Mouse (Mus musculus) stomach, embryonic 15.5 days (tissue): ENCODE measurements around the gene Cdk2ap2. TPM values are rescaled to one million over a fixed set of nuclear protein-coding genes. Genes with fewer than 3 reads are reported as not detected.
A peak's percentile ranks its signal among the peaks of the same experiment; 100 is the strongest.

Experiments
- ATAC-seq: fragments of 200-750 bp; cut with Nextera tagmentation; 2 replicates; pipeline ENCODE4 v1.8.0; 2017; ENCODE audit warnings: low read depth, moderate number of reproducible peaks, moderate TSS enrichment; ENCODE audit not compliant: insufficient read depth, low FRiP score
- H3K27ac ChIP-seq: fragments of 300-500 bp; sonication (generic); 2 replicates; pipeline ENCODE4 v1.5.1; 2015; ENCODE audit warnings: mild to moderate bottlenecking, inconsistent platforms
- H3K27me3 ChIP-seq: fragments of 300-500 bp; sonication (generic); replicated peaks from 2 replicates; pipeline ENCODE4 v1.6.1; 2015; ENCODE audit warnings: inconsistent platforms
- H3K36me3 ChIP-seq: fragments of 300-500 bp; sonication (generic); 2 replicates; pipeline ENCODE4 v1.6.1; 2015; ENCODE audit warnings: inconsistent platforms
- H3K4me1 ChIP-seq: fragments of 300-500 bp; sonication (generic); 2 replicates; pipeline ENCODE4 v1.6.1; 2015; ENCODE audit warnings: inconsistent platforms
- H3K4me2 ChIP-seq: fragments of 300-500 bp; sonication (generic); 2 replicates; pipeline ENCODE4 v1.6.1; 2015; ENCODE audit warnings: mild to moderate bottlenecking, inconsistent platforms
- H3K4me3 ChIP-seq: fragments of 300-500 bp; sonication (generic); replicated peaks from 2 replicates; pipeline ENCODE4 v1.5.1; 2015; ENCODE audit warnings: inconsistent platforms
- H3K9ac ChIP-seq: fragments of 300-500 bp; sonication (generic); 2 replicates; pipeline ENCODE4 v1.6.1; 2015; ENCODE audit warnings: inconsistent platforms
- H3K9me3 ChIP-seq: fragments of 300-500 bp; sonication (generic); 2 replicates; pipeline ENCODE4 v1.6.1; 2016; ENCODE audit warnings: inconsistent platforms
- WGBS: fragments of 180-500 bp; shearing (Covaris S2); methylation state at CpG from one replicate; pipeline ENCODE4 v1.1.7; 2015; 5-methylcytosine and 5-hydroxymethylcytosine counted together
- polyA plus RNA-seq: library from polyadenylated mRNA; unstranded; fragments of >200 nt; fragmentation: Nextera tagmentation; extraction: Ambion mirVana; gene quantifications from 2 replicates; pipeline ENCODE4 v1.2.1, GENCODE M21; 2015

Gene Cdk2ap2
- polyA plus RNA-seq, 1 experiment from 2014 or later = 121 TPM

DNA sequence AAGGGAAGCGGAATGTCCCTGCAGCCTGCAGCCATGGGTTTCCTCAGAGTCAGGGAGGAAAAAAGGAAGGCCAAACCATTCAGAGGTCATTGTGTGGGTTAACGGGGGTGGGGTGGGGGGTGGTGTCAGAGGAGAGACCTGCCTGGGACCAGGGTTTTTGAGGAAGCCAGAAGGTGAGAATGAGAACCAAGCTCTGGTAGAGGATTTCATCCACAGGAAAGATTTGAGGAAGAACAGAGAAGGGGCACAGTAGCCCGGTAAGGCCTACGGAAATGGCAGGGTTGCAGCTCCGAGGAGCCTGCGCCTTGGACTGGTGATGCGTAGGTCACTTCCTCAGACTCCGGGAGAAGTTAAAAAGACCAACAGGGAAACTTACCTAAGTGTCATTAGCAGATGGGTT is 26.2 kb upstream of the Cdk2ap2 start:
- H3K4me2 ChIP-seq = no peak overlapping the region
- no peak for ATAC-seq
- H3K4me1 ChIP-seq = 0 out of 2 replicates have a peak, but pooled peaks cover 2% of the 10 kb centered on the region
- no peak overlapping the region for H3K27ac ChIP-seq
- no peaks in the 10 kb centered on the region for H3K36me3 ChIP-seq
- no peak overlapping the region for H3K9ac ChIP-seq
- H3K27me3 ChIP-seq = no peaks in the 10 kb centered on the region
- no peak overlapping the region for H3K4me3 ChIP-seq
- no peaks in the 10 kb centered on the region for H3K9me3 ChIP-seq
- WGBS = 77% methylated on average over 8 of the region's 8 CpGs

DNA sequence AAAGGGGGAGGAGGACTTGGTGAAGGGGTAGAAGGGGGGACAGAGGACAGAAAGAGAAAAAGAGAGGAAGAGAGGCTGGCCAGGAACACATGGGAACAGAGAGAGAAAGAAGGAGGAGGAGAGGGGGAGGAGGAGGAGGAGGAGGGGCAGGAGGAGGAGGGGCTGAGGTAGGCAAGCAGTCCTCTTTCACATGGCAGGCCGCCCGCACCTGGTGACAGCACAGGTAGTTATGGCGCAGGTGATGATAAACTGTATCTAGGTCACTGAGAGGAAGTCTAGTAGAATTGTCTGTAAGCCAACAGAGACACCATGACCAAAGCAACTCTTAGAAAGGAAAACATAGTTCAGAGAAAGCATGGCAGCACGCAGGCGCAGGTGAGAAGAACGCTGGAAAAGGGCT is 25.6 kb upstream of the Cdk2ap2 start:
- H3K36me3 ChIP-seq = no peaks in the 10 kb centered on the region
- H3K9ac ChIP-seq = no peak overlapping the region
- no peaks in the 10 kb centered on the region for H3K9me3 ChIP-seq
- no peaks in the 10 kb centered on the region for H3K27me3 ChIP-seq
- no peak for ATAC-seq
- no peak overlapping the region for H3K4me3 ChIP-seq
- 88% methylated on average over 6 of the region's 6 CpGs for WGBS
- H3K27ac ChIP-seq = no peak overlapping the region
- 0 out of 2 replicates have a peak, but pooled peaks cover 2% of the 10 kb centered on the region for H3K4me1 ChIP-seq
- no peak overlapping the region for H3K4me2 ChIP-seq

DNA sequence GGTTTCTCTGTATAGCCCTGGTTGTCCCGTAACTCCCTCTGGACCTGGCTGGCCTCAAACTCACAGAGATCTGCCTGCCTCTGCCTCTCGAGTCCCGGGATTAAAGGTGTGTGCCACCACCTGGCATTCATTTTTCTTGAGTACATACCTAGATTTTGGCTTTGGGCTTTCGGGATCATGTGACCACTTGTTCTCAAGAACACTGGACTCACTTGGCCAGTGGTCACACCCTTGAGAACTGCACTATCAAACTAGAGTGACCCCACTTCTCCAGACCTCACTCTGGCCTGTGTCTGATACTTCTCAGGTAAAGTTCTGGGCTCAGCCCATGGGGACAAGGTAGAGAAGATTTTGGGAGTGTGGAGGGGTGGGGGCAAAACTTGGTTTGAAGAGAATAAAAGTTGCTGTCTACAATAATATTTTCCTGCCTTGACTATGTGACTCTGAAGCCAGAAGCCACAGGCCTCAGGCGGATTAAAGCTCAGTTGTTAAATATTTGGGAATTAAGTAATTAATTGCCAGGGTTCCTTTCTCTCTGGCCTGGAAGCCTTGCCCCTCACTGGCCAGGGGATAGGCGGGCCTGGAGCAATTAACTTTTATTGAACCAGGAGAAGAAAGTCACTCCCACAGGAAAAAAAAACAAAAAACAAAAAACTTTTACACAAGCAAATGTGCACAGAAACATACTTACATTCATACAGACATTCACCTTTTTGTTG is 24.1 kb upstream of the Cdk2ap2 start:
- H3K27ac ChIP-seq = no peak overlapping the region
- ATAC-seq = no peak
- H3K27me3 ChIP-seq = no peaks in the 10 kb centered on the region

DNA sequence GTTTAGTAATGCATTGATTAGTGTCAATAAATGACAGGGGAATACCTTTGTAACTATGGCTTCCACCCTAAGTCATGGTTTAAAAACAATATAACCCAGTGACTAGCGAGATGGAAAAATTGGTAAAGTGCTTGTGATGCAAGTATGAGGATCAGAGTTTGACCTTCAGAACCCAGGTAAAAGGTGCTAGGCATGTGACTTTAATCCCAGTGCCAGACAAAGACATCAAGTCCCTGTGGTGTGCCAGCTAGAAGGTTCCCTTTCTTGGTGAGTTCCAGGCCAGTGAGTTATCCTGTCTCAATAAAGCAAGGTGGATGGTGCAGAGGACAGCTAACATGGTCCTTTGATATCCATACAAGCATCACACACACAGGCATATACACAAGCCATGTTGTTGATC is 21.5 kb upstream of the Cdk2ap2 start:
- Histone ChIP-seq H3K27me3 (no peaks in the 10 kb centered on the region), H3K4me1 (no peaks in the 10 kb centered on the region), H3K9ac (no peak overlapping the region), H3K4me3 (no peak overlapping the region), H3K9me3 (no peaks in the 10 kb centered on the region), H3K27ac (no peak overlapping the region), H3K36me3 (no peaks in the 10 kb centered on the region), H3K4me2 (no peak overlapping the region)
- 96% methylated on average over 1 of the region's 1 CpGs for whole genome bisulfite sequencing
- ATAC-seq = no peak

More for the DNA sequence above, 24.1 kb upstream of the Cdk2ap2 start:
- Histone ChIP-seq H3K9ac (no peak overlapping the region), H3K9me3 (no peaks in the 10 kb centered on the region), H3K4me1 (0 out of 2 replicates have a peak, but pooled peaks cover 2% of the 10 kb centered on the region), H3K4me2 (no peak overlapping the region), H3K36me3 (no peaks in the 10 kb centered on the region), H3K4me3 (no peak overlapping the region)
- WGBS = 75% methylated on average over 6 of the region's 6 CpGs

DNA sequence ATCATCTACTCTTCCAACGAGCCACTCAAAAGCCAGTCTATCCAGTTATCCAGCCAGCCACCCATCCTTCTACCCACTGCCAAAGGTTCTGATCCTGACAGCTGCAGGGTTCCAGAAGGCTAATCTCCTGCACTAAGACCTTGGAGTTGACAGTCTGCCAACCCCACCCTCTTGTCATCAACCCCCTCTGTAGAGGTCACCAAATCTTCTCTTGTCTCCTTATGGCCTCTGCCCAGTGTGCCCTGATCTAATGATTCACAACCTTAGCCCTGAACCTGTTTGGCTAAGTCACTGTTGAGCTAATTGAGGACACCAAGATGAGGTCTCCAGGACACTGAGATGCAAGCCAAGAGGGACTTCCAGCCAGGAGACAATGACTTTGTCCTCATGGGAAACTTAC is 17.4 kb upstream of the Cdk2ap2 start:
- no peaks in the 10 kb centered on the region for H3K9me3 ChIP-seq
- no peaks in the 10 kb centered on the region for H3K27me3 ChIP-seq
- no peak overlapping the region for H3K27ac ChIP-seq
- H3K4me2 ChIP-seq = no peak overlapping the region
- ATAC-seq = no peak
- H3K4me3 ChIP-seq = no peak overlapping the region
- no peaks in the 10 kb centered on the region for H3K4me1 ChIP-seq
- H3K36me3 ChIP-seq = no peaks in the 10 kb centered on the region
- 73% methylated on average over 1 of the region's 1 CpGs for WGBS
- no peak overlapping the region for H3K9ac ChIP-seq

DNA sequence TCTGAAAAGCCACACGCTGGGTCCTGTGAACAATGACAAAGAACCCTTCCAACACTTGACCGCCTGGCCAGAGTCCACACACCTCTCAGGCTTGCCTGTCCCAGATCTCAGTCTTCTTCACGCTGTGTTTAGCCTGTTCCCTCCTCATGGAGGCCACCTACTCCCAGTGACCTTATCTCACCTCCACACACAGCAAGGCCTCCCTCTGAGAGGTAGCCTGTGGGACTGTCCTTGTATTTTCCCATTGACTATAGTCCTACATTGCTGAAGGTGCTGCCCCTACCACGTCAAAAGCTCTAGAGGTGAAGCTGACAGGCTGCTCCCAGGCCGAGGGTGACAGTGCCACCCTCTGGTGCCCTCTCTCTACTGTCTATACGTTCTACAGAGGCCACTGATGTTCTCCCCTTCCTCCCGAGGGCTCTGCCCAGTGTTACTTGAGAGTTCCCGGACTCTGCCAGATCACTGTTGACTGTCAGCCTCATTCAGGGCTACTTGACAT is 16.4 kb upstream of the Cdk2ap2 start:
- H3K4me3 ChIP-seq = no peak overlapping the region
- no peaks in the 10 kb centered on the region for H3K36me3 ChIP-seq
- 60% methylated on average over 8 of the region's 8 CpGs for WGBS
- peak; percentile 73; the same call in 1 of the 2 replicates for ATAC-seq
- H3K27ac ChIP-seq = no peak overlapping the region
- no peak overlapping the region for H3K9ac ChIP-seq
- no peaks in the 10 kb centered on the region for H3K4me1 ChIP-seq
- H3K27me3 ChIP-seq = no peaks in the 10 kb centered on the region
- H3K4me2 ChIP-seq = no peak overlapping the region
- H3K9me3 ChIP-seq = no peaks in the 10 kb centered on the region

DNA sequence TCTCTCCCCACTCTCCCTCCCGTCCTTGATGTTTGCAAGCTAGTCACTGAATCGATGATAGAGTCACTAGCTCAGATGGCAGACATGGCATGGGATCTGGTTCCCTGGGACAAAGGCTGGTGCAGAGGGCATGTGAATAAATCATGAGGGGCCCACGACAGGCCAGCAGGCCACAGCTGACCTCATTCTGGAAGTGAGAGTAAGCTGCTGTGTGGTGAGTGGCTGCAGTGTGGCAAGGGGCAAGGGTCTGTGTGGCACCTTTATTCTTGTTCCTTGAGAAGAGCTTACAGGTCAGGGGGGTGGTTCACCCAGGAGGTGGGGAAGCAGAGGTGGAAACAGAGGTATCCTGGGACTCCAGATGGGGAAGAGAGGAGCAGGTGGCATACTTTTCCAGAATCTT is 15.6 kb upstream of the Cdk2ap2 start, which contains the start of gene Cabp2:
TSS of gene Cabp2 (plus strand) at position 185 of the 400 bp plus-strand sequence.
- no peak within 1 kb of the TSS for H3K4me3 ChIP-seq
- no peaks in the 10 kb centered on the region for H3K9me3 ChIP-seq
- ATAC-seq = no peak
- no peaks in the 10 kb centered on the region for H3K36me3 ChIP-seq
- H3K4me2 ChIP-seq = no peak within 1 kb of the TSS
- no peak within 1 kb of the TSS for H3K9ac ChIP-seq
- no peaks in the 10 kb centered on the region for H3K4me1 ChIP-seq
- H3K27me3 ChIP-seq = no peaks in the 10 kb centered on the region
- 73% methylated on average over 3 of the region's 3 CpGs for WGBS
- no peak within 1 kb of the TSS for H3K27ac ChIP-seq

DNA sequence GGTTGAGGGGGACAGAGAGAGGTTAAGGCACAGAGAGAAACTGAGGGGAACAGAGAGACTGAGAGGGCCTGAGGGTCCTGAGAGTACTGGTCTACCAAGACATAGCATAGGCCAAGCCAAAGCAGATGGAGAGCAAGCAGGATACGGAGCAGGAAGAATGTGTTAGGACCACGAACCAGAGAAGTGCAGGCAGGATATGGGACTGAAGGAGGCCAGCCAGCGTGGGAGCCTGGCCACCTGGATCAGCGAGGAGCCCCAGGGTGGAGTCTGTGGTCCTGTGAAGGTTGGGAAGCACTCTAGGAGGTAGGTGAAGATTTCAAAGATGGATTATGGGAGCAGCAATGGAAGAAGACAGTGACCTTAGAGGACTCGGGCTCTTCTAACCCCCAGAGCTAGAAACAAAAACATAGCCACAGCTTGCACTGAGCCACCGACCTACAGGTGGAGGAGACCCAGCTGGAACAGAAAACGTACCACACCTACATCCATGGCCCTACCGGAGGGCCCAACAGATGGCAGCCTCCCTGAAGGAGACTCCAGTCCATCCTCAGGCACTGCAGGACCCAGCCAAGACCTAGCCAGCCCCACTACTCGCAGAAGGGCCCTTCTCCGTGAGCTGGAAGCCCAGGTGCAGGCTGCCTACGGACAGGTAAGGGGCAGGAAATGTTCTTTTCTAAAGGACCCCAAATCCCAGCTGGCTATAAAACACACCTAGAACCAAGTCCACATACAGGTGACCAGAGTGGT is 14.6 kb upstream of the Cdk2ap2 start:
- Histone ChIP-seq H3K9ac (no peak overlapping the region), H3K4me1 (no peaks in the 10 kb centered on the region), H3K4me2 (no peak overlapping the region), H3K9me3 (no peaks in the 10 kb centered on the region), H3K27me3 (no peaks in the 10 kb centered on the region), H3K36me3 (no peaks in the 10 kb centered on the region), H3K27ac (no peak overlapping the region), H3K4me3 (no peak overlapping the region)
- 83% methylated on average over 11 of the region's 11 CpGs for WGBS
- ATAC-seq = 0 out of 2 replicates have a peak, but pooled peaks have one; percentile 19

DNA sequence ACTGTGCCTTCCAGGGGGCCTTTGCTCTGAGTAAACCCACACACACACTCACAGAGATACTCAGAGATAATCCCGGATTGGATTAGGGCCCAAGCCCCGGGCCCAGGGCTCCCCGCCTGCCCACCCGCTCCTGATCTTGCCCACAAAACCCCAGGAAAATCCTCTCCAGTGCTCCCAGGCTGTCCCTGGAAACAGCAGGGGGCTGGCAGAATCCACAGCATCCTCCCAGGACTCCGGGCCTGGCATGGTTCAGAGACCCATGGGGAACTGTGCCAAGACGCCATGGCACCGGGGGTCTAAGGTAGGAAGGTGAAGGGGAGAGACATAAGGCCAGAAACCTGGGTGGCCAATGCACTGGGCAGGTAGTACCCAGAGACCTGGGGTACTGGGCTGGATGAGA is 13.7 kb upstream of the Cdk2ap2 start:
- H3K4me1 ChIP-seq = no peaks in the 10 kb centered on the region
- ATAC-seq = no peak
- no peaks in the 10 kb centered on the region for H3K9me3 ChIP-seq
- no peak overlapping the region for H3K4me2 ChIP-seq
- H3K27me3 ChIP-seq = no peaks in the 10 kb centered on the region
- H3K27ac ChIP-seq = no peak overlapping the region
- no peak overlapping the region for H3K4me3 ChIP-seq
- no peak overlapping the region for H3K9ac ChIP-seq
- WGBS = 87% methylated on average over 7 of the region's 7 CpGs
- no peaks in the 10 kb centered on the region for H3K36me3 ChIP-seq

DNA sequence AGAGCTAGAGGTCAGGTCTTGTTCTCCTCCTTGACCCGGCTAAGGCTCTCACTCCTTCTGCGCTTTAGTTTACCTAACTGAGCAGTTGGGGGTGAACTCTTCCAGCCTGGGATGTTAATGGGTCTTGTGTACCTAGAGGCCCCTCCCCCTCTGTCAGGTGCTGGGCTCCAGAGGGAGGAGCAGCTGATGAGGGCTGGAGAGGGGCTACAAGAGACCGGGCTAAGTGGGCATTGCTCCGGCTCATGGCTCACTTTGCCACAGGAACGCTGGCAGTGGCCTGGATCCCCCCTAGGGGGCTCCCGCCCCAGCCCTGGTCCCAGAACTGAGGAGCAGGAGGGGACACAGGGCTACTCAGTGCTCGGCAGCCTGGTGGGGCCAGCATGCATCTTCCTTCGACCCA is 13.2 kb upstream of the Cdk2ap2 start:
- Histone ChIP-seq H3K36me3 (no peaks in the 10 kb centered on the region), H3K4me2 (no peak overlapping the region), H3K9ac (no peak overlapping the region), H3K4me3 (no peak overlapping the region), H3K27ac (no peak overlapping the region), H3K27me3 (no peaks in the 10 kb centered on the region), H3K4me1 (no peaks in the 10 kb centered on the region), H3K9me3 (no peaks in the 10 kb centered on the region)
- 0 out of 2 replicates have a peak, but pooled peaks have one; percentile 6 for ATAC-seq
- 29% methylated on average over 8 of the region's 8 CpGs for WGBS

DNA sequence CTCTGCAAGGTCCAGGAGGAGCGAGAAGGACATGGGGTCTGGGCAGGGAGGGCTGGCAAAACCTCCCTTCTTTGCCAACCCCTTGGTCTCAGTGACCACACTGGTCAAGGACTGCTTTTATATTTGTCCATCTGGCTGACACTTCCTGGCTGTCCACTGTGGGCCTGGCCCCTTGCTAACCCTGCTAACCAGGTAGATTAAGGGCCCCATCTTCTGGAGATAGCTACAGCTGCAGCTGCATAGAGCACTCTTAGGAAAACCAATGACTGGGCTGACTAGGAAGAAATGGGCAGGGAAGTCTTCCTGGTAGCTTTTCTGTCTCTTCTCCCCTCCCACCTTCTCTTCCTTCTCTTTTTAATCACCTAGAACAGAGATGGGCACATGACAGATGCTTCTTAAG is 12.0 kb upstream of the Cdk2ap2 start:
- no peak overlapping the region for H3K4me2 ChIP-seq
- WGBS = 92% methylated on average over 1 of the region's 1 CpGs
- no peaks in the 10 kb centered on the region for H3K36me3 ChIP-seq
- no peak overlapping the region for H3K9ac ChIP-seq
- no peaks in the 10 kb centered on the region for H3K4me1 ChIP-seq
- no peak overlapping the region for H3K4me3 ChIP-seq
- no peak overlapping the region for H3K27ac ChIP-seq
- H3K27me3 ChIP-seq = no peaks in the 10 kb centered on the region
- H3K9me3 ChIP-seq = no peaks in the 10 kb centered on the region
- no peak for ATAC-seq

DNA sequence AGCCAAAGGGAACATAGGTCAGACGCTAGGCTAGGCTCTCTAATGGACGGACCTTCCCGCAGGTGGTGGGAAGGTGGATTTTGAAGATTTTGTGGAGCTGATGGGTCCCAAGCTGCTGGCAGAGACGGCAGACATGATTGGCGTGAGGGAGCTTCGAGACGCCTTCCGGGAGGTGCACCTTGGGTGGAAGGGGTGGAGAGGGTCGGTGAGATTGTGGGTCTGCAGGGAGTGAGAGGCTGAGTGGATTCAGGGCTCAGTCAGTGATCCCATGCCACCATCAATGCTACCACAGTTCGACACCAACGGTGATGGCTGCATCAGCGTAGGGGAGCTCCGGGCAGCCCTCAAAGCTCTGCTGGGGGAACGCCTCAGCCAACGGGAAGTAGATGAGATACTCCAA is 10.8 kb upstream of the Cdk2ap2 start:
- Histone ChIP-seq H3K27ac (no peak overlapping the region), H3K9me3 (no peaks in the 10 kb centered on the region), H3K4me3 (no peak overlapping the region), H3K4me1 (no peaks in the 10 kb centered on the region), H3K36me3 (no peaks in the 10 kb centered on the region), H3K4me2 (no peak overlapping the region), H3K27me3 (no peaks in the 10 kb centered on the region), H3K9ac (no peak overlapping the region)
- 91% methylated on average over 15 of the region's 15 CpGs for WGBS
- ATAC-seq = no peak
